Mouse (Mus musculus) heart, postnatal 0 days (tissue): Measurements from ENCODE around the gene Syt1. TPM values are rescaled to one million over a fixed set of nuclear protein-coding genes. Genes with fewer than 3 reads are reported as not detected.

Experiments
- ATAC-seq: fragments of 200-750 bp; cut with Nextera tagmentation; 2 replicates; pipeline ENCODE4 v1.8.0; 2017; ENCODE audit warnings: low read depth, moderate number of reproducible peaks, moderate library complexity; ENCODE audit not compliant: insufficient read depth
- DNase-seq: peaks from one replicate; pipeline ENCODE4 v3.0.0-alpha.2; 2016; ENCODE audit warnings: low spot score
- H3K27ac ChIP-seq: fragments of 300-500 bp; sonication (generic); 2 replicates; pipeline ENCODE4 v1.5.1; 2014; ENCODE audit warnings: low read depth, mild to moderate bottlenecking
- H3K27me3 ChIP-seq: fragments of 300-500 bp; sonication (generic); 2 replicates; pipeline ENCODE4 v1.6.1; 2014; ENCODE audit warnings: low read length, mixed read lengths; ENCODE audit not compliant: control insufficient read depth, insufficient read depth
- H3K36me3 ChIP-seq: fragments of 300-500 bp; sonication (generic); replicated peaks from 2 replicates; pipeline ENCODE4 v1.6.1; 2014; ENCODE audit warnings: low read length, mixed read lengths; ENCODE audit not compliant: control insufficient read depth, insufficient read depth
- H3K4me1 ChIP-seq: fragments of 300-500 bp; sonication (generic); 2 replicates; pipeline ENCODE4 v1.6.1; 2014; ENCODE audit warnings: antibody characterized with exemption; ENCODE audit not compliant: control insufficient read depth, insufficient read depth
- H3K4me2 ChIP-seq: fragments of 300-500 bp; sonication (generic); 2 replicates; pipeline ENCODE4 v1.6.1; 2014; ENCODE audit warnings: low read depth, mild to moderate bottlenecking, low read length, moderate library complexity
- H3K4me3 ChIP-seq: fragments of 300-500 bp; sonication (generic); 2 replicates; pipeline ENCODE4 v1.5.1; 2014; ENCODE audit warnings: low read depth, low read length
- H3K9ac ChIP-seq: fragments of 300-500 bp; sonication (generic); replicated peaks from 2 replicates; pipeline ENCODE4 v1.6.1; 2014; ENCODE audit warnings: low read depth, low read length, mixed read lengths
- H3K9me3 ChIP-seq: fragments of 300-500 bp; sonication (generic); replicated peaks from 2 replicates; pipeline ENCODE4 v1.6.1; 2016; ENCODE audit warnings: low read length; ENCODE audit not compliant: control insufficient read depth
- CTCF ChIP-seq: IDR thresholded peaks from 2 replicates; pipeline ENCODE4 v1.5.1; 2016; ENCODE audit warnings: antibody characterized with exemption, control low read depth, low read depth
- EP300 ChIP-seq: IDR thresholded peaks from 2 replicates; pipeline ENCODE4 v1.6.1; 2016; ENCODE audit warnings: antibody characterized with exemption, low read depth
- whole genome bisulfite sequencing: fragments of 180-500 bp; shearing (Covaris S2); extraction: QIAGEN DNeasy Blood & Tissue Kit; methylation state at CpG from one replicate; pipeline ENCODE4 v1.1.7; 2014; 5-methylcytosine and 5-hydroxymethylcytosine counted together
- polyA plus RNA-seq: library from polyadenylated mRNA; unstranded; fragments of >200 nt; fragmentation: Nextera tagmentation; extraction: Ambion mirVana; gene quantifications from 2 replicates; pipeline ENCODE4 v1.2.1, GENCODE M21; 2015
- total RNA-seq: library from RNA; depleted of rRNA; stranded (reverse); fragments of >200 nt; gene quantifications from 2 replicates; pipeline ENCODE4 v1.2.3, GENCODE M21; 2014; ENCODE audit warnings: low replicate concordance

Gene Syt1
- total and polyA plus RNA-seq, 2 experiments from 2014 or later, result 0.08 TPM; not detected in 1

GRCm38 (mm10) chr10:108541555-108541954, 469.2 kb downstream of the Syt1 start:
- Histone ChIP-seq H3K27me3 (no peaks in the 10 kb centered on the region), H3K4me2 (no peak overlapping the region), H3K27ac (no peak overlapping the region), H3K4me1 (peaks cover 4% of the 10 kb centered on the region; the same call in 1 of the 2 replicates), H3K9ac (no peak overlapping the region), H3K9me3 (no peaks in the 10 kb centered on the region), H3K4me3 (no peak overlapping the region), H3K36me3 (no peaks in the 10 kb centered on the region)
- TF ChIP-seq EP300 (no peak), CTCF (no peak)
- DNase-seq (no peak), ATAC-seq (no peak)
- 79% methylated on average over 9 of the region's 9 CpGs for WGBS

GRCm38 (mm10) chr10:108538546-108538945, 472.2 kb downstream of the Syt1 start:
- H3K4me1 ChIP-seq, result peaks cover 4% of the 10 kb centered on the region; the same call in 1 of the 2 replicates
- WGBS, result 13% methylated on average over 3 of the region's 3 CpGs
- no peak for ATAC-seq
- H3K4me2 ChIP-seq, result no peak overlapping the region
- DNase-seq, result no peak
- no peak overlapping the region for H3K4me3 ChIP-seq
- no peak overlapping the region for H3K9ac ChIP-seq
- H3K9me3 ChIP-seq, result no peaks in the 10 kb centered on the region
- TF ChIP-seq EP300, result no peak
- no peak for TF ChIP-seq CTCF
- no peak overlapping the region for H3K27ac ChIP-seq
- H3K36me3 ChIP-seq, result no peaks in the 10 kb centered on the region
- H3K27me3 ChIP-seq, result no peaks in the 10 kb centered on the region

GRCm38 (mm10) chr10:108537641-108538040, 473.1 kb downstream of the Syt1 start:
- H3K9me3 ChIP-seq, result no peaks in the 10 kb centered on the region
- ATAC-seq (peak; percentile 79), DNase-seq (peak; percentile 41)
- no peak overlapping the region for H3K4me3 ChIP-seq
- H3K27me3 ChIP-seq, result no peaks in the 10 kb centered on the region
- no peak overlapping the region for H3K4me2 ChIP-seq
- H3K9ac ChIP-seq, result no peak overlapping the region
- H3K27ac ChIP-seq, result no peak overlapping the region
- TF ChIP-seq CTCF (peak; percentile 69), EP300 (no peak)
- WGBS, result 46% methylated on average over 9 of the region's 9 CpGs
- peaks cover 4% of the 10 kb centered on the region; the same call in 1 of the 2 replicates for H3K4me1 ChIP-seq
- no peaks in the 10 kb centered on the region for H3K36me3 ChIP-seq

GRCm38 (mm10) chr10:108535922-108536321, 474.9 kb downstream of the Syt1 start:
- DNase-seq (no peak), ATAC-seq (peak; percentile 77)
- Histone ChIP-seq H3K4me2 (no peak overlapping the region), H3K27ac (peak overlapping the region; percentile 53; the same call in 1 of the 2 replicates), H3K9me3 (no peaks in the 10 kb centered on the region), H3K4me3 (no peak overlapping the region), H3K27me3 (no peaks in the 10 kb centered on the region), H3K4me1 (peaks cover 7% of the 10 kb centered on the region; the same call in 1 of the 2 replicates), H3K9ac (no peak overlapping the region), H3K36me3 (no peaks in the 10 kb centered on the region)
- TF ChIP-seq CTCF (no peak), EP300 (peak; percentile 54; the same call in 1 of the 2 replicates)
- WGBS, result 25% methylated on average over 5 of the region's 5 CpGs

GRCm38 (mm10) chr10:108534112-108534511, 476.7 kb downstream of the Syt1 start:
- DNase-seq (no peak), ATAC-seq (no peak)
- H3K9me3 ChIP-seq, result no peaks in the 10 kb centered on the region
- peaks cover 7% of the 10 kb centered on the region; the same call in 1 of the 2 replicates for H3K4me1 ChIP-seq
- no peaks in the 10 kb centered on the region for H3K27me3 ChIP-seq
- H3K27ac ChIP-seq, result no peak overlapping the region
- TF ChIP-seq CTCF (no peak), EP300 (no peak)
- H3K4me3 ChIP-seq, result no peak overlapping the region
- WGBS, result 87% methylated on average over 4 of the region's 4 CpGs
- no peaks in the 10 kb centered on the region for H3K36me3 ChIP-seq
- no peak overlapping the region for H3K9ac ChIP-seq
- no peak overlapping the region for H3K4me2 ChIP-seq

GRCm38 (mm10) chr10:108532916-108533315, 477.9 kb downstream of the Syt1 start:
- no peak overlapping the region for H3K27ac ChIP-seq
- WGBS, result 88% methylated on average over 11 of the region's 11 CpGs

More at GRCm38 (mm10) chr10:108532916-108533315, 477.9 kb downstream of the Syt1 start:
- peaks cover 3% of the 10 kb centered on the region; the same call in 1 of the 2 replicates for H3K4me1 ChIP-seq
- DNase-seq, result no peak
- no peak overlapping the region for H3K4me2 ChIP-seq
- no peak overlapping the region for H3K4me3 ChIP-seq
- no peak for ATAC-seq
- TF ChIP-seq CTCF (no peak), EP300 (no peak)
- no peak overlapping the region for H3K9ac ChIP-seq
- no peaks in the 10 kb centered on the region for H3K9me3 ChIP-seq
- H3K27me3 ChIP-seq, result no peaks in the 10 kb centered on the region
- no peaks in the 10 kb centered on the region for H3K36me3 ChIP-seq
